Mouse (Mus musculus): ENCODE measurements around the gene Emilin2.

DNA sequence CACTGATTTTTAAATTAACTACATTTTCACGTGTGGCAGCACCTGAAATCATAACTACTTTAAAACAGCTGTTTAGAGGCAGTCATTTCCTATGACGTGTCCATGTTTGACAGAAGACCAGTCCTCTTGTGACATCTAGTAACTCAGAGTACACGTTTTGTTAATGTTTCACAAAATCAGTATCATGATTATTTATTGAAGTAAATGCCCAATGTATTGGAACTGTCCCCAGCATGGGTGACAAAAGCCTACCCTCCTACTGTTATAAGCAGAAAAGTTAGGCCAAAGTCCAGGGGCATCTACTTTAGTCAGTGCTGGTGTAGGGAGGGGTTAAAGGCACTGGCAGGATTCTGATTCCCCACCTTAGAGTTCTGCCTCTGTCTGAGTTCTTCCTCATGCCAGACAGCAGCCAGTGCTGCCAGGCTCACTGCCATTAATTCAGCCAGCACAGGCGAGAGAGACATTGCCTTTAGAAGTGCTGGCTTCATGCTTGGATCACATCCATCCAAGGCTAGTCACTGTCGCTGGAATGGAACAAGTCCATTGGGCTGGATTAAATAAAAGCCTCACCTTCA lies 94.6 kb downstream of the Emilin2 start:
- TF ChIP-seq CTCF (conservative IDR thresholded peaks at IDR 0.05; ENCODE audit: insufficient read depth, insufficient read length, low read depth, low read length) (no peak), POLR2A (IDR thresholded peaks at IDR 0.05; ENCODE audit: low read depth, low read length) (no peak)

All from kidney, adult 2 months (tissue).